Mouse (Mus musculus): ENCODE results near the gene Palm2.

Gene Palm2

DNA sequence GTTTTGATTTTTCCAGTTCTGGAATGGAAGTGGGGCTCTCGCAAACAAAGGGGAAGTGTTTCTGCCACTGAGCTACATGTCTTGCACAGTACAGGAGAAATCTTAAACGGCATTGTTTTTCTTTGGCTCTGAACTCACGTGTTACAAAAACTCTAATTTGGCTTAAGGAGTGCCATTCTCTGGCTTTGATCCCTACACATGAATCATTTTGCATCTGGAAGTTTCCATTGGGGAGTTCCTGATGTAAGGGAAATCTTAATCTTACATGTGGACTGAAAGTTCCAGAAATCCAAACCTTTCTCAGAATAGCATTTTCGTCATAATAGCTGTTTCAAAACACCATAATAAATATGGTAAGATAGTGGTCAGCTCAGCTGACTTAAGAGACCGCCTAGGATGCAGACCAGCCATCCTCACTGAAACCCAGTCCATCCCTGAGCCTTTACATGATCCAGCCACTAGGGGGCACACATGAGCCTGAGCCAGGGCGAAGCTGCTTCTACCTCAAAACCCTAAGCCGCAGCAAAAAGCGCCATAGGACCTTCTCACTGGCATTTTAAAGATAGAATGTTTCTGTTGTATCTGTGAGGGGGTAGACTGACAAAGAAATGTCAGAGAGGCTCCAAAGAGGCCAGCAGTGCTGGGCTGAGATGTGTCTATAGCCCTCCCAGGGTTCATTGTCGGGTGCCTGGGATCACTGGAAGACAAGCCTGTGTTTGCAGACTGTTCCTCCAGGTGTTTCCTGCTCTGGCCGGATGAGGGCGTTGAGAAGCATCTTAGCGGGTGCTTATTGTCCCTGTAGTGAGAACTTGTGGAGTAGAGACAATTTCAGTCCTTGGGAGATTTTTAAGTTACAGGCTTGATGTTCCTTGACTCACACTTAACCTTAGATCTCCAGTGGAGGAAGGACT lies 239.2 kb downstream of the Palm2 start:
- DNase-seq: peak; percentile 83

DNA sequence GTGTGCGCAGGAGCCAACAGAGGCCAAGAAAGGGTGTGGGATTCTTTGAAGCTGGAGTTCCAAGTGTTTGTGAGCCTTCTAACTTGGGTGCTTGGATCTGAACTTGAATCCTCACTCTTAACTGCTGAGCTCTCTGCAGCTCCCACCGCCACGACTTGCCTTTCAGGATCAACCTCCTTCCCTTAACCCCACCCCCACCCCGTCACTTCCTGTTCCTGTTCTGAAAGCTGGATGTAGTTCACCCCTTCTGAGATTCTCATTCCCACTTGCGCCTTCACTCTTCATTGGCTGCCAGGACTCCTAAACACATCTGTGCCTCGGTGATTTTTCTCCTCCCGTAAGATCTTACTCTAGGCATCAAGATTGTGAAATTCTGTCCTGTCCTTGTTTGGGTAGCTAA lies 240.3 kb downstream of the Palm2 start:
- DNase-seq: no peak

DNA sequence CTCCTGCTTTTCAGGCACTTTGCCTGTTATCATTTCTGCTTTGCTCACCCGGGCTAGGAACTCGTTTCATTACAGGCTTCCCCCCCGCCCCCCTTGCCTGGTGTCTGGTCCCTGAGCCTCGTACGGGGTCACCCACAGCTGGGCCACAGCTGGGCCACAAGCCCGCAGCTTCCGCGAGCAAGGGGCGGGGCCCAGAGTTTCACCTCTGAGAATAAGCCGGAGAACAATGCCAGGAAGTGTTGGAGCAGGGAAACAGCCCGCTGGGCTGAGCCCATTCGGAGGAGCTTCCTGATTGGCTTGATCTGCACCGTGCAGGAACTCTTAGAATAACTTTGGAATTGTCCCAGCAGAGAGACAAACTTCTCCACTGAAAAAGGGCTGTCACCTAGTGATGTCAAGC lies 241.3 kb downstream of the Palm2 start:
- peak; percentile 51 for DNase-seq

DNA sequence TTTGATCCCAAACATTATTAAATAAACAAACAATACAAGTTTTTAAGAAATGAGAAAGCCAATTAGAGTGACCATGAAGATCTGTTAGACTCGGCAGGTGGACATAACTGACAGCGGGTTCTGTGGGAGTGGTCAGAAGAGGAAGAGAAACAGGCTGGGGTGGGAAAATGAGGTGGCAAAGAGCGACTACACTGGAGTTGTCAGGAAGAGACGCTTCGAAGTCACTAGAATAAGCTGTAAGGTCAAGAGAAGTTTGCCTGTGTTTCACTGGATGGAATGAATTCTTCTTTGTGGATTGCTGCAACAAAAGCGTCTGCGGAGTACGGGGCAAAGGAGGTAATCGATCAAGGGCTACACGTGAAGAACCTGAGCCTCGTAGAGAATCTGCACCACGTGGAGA lies 243.9 kb downstream of the Palm2 start:
- DNase-seq: no peak

DNA sequence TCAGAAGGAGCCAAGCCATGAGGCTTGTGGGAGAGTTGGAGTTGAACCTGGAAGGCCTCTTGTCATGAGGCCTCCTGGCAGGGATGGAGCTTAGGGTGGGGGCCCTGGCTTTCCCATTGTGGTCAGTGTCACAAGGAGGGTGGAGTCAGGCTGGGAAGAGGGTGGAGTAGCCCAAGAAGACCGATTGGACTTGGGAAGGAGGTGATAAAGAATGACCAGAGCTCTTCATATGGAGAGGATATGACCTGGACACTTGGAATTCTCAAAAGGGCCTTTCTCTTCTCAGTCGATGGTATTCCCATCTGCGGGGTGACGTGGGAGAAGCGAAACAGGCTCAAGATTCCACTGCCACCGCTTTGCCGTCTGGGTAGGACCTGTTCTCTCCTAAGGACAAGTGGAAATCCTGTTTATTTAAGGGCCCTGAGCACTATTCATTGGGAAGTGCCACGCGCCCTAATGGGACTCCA lies 245.0 kb downstream of the Palm2 start:
- DNase-seq: no peak

GRCm38 (mm10) chr4:57680186-57680585 lies 246.1 kb downstream of the Palm2 start:
- no peak for DNase-seq

- DNase-seq: peak; percentile 73
These were observed 247.5 kb downstream of the Palm2 start for GRCm38 (mm10) chr4:57681511-57681910.

- DNase-seq: no peak
These were observed 248.3 kb downstream of the Palm2 start for GRCm38 (mm10) chr4:57682341-57682740.

DNA sequence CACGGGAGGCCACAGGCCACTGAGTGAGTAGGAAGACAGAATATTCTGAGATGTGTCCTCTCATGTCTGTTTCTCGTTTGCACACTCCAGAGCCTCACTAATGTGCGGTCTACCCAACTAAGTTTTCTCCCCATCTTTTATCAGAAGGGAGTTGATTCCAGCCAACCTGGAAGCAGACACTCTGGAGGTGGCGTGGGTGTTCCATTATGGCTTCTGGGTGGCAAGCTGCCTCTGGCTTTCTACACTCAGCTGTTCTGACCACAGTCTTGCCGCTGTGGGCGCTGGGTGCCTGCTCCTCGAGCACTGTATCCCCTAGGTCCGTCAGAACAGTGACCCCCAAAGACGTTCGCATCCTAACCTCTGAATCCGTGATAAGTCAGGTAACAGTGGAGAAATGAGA lies 248.9 kb downstream of the Palm2 start:
- no peak for DNase-seq

DNA sequence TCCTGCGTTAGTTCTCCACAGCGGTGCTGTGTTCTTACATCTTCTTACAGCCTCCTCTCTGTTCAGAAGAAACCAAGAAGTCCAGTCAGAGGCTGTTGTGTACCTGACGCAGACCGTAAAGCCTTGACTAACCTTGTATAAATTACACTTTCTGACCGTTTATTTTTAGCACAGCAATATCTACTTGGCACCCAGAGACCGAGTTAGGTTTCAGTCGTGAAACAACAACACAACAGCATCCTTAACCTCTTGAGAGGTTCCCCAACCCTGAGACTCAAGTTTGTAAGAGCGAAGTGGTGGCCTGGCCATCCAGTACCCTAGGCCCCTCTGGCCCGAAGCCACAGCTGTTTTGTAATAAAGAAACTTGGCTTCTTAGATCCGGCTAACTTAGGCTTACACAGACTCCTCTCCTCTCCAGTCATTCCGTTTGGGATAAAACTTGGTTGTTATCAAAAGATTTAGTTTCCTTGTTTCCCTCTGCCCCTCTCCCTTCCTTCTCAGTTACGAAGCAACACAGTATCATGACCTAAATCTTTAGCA lies 250.7 kb downstream of the Palm2 start:
- DNase-seq: no peak

DNA sequence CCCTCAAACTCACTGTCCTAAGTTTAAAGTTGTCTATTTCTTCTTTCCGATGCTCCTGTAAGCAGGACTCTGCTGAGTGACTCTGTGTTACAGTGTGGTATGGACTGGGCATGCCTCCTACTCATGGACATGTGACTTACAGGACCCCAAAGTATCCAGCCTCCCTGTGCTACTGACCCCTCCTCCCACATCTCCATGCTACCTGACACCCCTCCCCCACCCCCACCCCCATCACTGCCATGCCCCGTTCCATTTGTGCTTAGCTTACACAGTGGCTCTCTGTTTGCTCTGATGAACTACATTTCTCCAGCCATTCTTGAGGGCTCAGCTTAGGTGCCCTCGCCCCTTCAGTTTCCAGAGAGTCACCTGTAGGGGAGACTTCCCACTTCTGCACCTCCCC lies 252.7 kb downstream of the Palm2 start:
- DNase-seq: no peak

GRCm38 (mm10) chr4:57687583-57687982 lies 253.5 kb downstream of the Palm2 start:
- DNase-seq: no peak

DNA sequence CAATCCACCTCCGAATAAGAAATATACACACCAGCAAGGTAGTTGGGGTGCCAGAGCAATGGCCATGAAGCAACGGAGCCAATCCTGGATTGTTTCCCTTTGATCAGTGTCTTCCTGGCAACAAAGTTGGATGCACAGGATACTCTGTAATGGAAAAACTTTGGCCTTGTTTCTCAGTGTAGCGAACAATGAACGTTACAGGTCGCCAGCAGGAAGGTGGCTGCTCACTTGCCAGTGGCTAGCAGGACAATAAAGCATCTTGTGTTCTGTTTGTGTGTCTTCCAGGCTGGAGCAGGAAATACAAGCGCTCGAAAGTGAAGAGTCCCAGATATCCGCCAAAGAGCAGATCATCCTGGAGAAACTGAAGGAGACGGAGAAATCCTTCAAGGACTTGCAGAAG lies 254.1 kb downstream of the Palm2 start:
- no peak for DNase-seq

DNA sequence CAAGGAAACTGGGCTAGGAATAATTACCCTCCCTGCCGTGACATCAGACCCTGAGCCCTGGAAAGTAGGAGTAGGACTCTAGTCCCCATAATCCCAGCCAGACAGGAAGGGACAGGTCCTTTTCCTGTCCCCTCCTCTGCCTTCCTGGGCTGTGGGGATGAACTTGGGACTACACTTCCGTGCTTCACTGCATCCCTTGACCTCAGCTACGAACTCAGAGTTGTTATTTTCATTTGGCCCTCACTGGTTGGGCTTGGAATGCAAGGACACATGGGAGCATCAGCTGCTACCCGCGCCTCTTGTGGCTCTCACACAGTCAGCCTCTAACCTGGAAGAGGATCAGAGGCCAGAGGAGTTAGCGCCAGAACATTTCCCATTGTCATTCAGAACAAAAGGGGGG lies 256.0 kb downstream of the Palm2 start:
- no peak for DNase-seq

GRCm38 (mm10) chr4:57690805-57691204 lies 256.8 kb downstream of the Palm2 start:
- no peak for DNase-seq

- no peak for DNase-seq
These were observed 260.5 kb downstream of the Palm2 start for GRCm38 (mm10) chr4:57694356-57695136.

- DNase-seq: no peak
These were observed 262.9 kb downstream of the Palm2 start for GRCm38 (mm10) chr4:57696955-57697354.

GRCm38 (mm10) chr4:57697918-57698611 lies 264.0 kb downstream of the Palm2 start:
- peak; percentile 32 for DNase-seq

DNA sequence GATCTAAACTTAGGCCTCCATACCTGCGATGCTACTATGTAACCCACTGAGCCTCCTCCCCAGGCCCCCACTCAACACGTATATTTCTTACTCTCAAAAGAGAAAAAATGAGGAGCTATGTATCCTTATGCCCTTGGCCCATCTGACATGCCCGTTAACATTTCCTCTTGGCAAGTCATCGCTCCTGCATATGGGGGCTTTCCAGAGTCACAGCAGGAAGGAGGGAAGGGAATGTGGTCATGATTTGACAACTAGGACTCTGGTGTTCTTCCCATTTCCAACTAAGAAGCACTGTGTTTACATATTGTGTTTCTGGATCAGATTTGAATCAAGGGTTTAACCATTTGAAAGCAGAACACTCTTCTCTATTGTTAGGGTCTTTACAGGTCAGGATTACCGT lies 267.5 kb downstream of the Palm2 start:
- no peak for DNase-seq

GRCm38 (mm10) chr4:57703574-57704470 lies 269.8 kb downstream of the Palm2 start:
- DNase-seq: no peak

DNA sequence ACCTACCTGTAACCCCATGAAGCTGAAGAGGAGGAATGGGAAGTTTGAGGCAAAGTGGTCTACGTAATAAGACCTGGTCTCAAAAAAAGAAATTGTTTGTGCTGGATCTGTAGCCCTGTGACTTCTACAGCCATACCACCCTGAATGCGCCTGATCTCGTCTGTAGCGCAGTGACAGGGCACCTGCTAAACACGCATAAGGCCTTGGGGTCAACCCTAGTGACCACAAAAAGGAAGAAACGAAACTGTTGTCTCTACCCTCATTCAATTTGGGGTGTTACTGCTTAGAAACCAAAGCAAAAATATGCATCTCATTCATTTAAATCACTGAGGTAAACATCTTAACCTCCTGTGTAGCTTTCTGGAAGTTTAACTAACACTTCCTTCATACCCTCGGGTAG lies 270.5 kb downstream of the Palm2 start:
- no peak for DNase-seq

DNA sequence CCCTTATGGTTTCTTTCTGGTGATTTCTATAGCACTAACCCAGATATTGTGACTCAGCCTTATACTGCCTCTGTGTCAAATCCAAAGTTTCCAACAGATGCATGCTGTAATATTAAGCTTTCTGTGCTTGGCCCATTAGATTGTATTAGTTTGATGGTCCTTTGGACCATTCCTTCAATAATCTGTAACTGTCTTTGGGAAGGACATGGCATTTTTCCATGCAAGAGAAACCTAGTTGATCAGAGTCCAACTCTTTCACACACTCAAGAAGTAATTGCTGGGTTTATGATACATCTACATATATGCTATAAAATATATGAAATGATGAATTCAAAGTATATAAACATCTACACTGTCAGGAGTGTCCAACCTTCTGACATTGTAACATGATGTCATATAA lies 281.8 kb downstream of the Palm2 start:
- DNase-seq: no peak

All from retina, postnatal 1 day (tissue).